Mouse (Mus musculus): ENCODE data around the gene Ndufb2.

DNA sequence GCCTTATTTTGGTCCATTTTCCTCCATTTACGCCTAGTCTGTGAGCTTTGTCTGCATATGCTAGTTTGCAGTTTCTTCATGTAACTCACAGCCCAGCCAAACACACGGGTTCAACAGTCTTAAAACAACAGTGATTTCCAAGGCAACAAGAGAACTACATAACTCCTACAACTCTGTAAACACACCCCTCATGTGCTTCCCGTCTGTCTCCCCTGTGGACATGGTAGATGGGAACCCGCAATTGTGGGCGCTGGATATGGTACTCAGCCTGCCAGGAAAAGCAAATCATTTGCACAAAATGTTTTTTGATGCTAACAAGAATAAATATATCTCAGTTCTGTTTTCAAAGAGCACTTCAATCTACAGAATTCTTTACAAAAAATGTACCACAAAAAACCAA lies 12.2 kb downstream of the Ndufb2 start:
- TF ChIP-seq CTCF (IDR thresholded peaks at IDR 0.05; ENCODE audit: extremely low read depth, insufficient read depth, insufficient read length, insufficient replicate concordance), result no peak
- TF ChIP-seq POLR2A (IDR thresholded peaks at IDR 0.05; ENCODE audit: low read depth, low read length), result no peak

All from spleen, adult 2 months (tissue).